Mouse (Mus musculus): ENCODE measurements around the gene Pcyox1. TPM values are rescaled to one million over a fixed set of nuclear protein-coding genes. Genes with fewer than 3 reads are reported as not detected.
A peak's percentile ranks its signal among the peaks of the same experiment; 100 is the strongest.
"Not testable (repeated sequence)": the region's sequence is repeated elsewhere in the genome, so short reads cannot be mapped to it uniquely, and the experiment has no call there.

Gene Pcyox1
- total RNA-seq, 1 experiment from 2014 or later = 254 TPM

DNA sequence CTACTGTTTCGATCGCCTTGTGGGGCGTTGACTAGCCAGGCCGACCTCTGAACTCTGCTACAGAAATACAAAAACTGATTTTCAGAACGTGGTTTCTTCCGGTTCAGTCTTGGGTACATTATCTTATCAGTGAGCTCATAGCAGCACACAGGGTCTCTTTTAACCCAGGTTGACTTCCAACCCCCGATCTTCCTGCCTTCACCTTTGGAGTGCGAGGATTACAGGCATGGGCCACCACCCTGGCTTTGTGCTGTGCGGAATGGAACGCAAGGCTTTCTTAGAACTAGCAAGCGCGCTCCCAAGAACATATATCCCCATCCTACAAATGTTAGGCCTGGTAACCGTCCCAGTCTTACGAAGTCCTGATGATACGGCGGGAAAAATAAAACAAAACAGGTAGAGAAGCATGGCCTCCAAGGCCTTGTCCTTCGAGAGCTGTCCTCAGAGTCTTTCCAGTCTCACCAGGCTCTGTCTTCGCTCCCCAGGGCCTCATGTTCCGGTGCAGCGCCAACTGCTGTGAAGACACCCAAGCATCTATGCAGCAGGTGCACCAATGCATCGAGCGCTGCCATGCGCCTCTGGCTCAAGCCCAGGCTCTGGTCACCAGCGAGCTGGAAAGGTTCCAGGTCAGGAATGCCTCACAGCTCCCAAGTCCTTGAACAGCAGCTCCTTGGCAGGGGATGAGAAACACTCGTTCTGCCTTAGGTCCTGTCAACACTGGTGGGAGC is 30.7 kb downstream of the Pcyox1 start:
- peak; percentile 75 for DNase-seq

DNA sequence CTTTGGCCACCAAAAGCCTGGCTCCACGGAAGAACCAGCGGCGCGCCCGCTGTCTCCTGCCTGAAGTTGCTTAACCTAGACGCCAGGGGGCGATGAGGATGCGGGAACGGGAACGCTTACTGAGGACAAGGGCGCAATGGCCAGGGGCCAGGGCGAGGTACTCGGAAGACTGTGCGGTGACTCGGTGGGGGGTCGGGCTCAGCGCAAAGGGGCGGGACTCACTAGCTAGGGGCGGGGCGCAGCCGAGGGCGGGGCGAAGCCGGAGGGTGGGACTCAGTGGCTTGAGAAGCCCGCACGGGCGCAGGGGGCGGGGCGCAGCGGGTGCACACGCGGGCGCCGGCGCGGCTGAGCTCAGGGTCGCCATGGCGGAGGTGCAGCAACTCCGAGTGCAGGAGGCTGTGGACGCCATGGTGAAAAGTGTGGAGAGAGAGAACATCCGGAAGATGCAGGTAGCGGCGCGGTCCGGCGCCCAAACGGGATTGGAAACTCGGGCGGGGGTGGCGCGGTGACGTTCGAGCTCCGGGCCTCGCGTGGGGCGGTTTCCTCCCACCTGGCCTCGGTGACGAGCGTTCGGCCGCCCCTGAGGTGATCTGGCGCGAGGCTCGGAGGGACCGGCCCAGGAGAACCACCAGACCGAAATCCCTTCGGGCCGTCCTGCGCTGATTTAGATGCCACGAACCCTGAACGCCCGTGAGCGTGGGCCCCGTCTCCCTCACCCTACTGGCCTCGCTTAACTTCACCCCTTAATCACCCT is 31.4 kb downstream of the Pcyox1 start, which contains the start of gene Fam136a:
Gene Fam136a (plus strand): TSS at position 276 of the 754 bp plus-strand sequence.
- peak; percentile 98 for DNase-seq

DNA sequence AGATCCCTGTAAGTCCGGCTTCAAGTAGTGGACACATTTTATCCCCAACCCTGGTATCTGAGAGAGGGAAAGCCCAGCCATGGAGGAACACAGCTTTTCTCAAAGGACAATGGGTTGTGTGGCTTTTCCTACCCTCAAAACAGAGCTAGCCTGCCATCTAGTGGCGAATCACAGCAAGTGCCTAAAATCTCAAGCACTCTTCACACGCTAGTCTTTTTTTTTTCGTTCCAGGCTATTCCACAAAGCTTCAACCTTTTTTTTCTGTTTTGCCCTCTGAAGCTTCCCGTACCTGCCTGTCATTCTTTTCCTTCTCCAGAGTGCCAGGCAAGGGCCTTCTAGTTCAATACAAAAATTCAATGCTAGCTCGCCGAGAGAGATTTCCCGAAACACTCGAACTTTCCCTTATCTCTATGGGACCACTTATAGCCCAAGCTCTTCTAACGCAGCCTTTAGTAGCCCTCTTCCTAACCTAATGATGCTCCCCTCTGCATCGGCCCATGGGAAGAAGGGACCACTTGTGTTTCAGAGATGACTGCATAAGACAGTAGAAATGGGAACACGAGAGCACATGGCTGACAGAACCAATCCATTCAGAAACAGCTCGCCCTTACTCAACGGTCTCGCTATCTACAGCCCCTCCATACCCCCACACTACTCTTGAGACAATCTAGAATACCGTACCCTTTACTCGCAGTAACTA is 32.4 kb downstream of the Pcyox1 start:
- DNase-seq = peak; percentile 73

DNA sequence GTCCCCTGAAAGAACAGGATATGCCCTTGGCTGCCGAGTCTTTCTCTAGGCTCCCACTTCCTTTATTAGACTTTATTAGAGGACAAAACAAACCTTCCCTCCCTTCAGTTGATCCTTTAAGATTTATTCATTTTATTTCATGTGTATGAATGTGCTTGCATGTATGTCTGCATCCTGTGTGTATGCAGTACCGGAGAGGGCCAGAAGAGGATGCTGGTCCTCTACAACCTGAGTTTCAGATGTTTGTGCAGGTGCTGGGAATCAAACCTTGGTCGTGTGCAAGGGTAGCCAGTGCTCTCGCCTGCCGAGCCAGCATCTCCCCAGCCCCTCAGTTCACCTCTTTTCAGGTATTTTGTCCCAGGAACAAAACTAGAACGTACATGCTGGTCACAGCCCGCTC is 35.6 kb downstream of the Pcyox1 start:
- no peak for DNase-seq

DNA sequence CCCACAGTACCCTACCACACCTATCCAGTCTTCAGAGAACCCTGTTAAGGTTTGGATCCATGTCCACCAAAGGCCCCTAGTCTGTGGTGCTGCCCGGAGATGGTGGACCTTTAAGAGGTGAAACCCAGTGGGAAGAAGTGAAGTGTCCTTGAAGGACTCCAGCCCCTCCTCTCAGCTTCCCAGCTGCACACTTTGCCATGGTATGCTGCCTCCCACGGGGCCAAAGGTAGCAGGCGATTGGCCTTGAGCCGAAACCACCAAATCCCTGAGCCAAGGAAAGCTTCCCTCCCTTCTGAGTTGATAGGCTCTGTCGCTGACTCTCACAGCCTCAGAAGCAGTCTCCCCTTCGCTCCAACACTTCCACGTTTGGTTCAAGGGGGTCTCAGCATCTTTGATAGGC is 36.3 kb downstream of the Pcyox1 start:
- no peak for DNase-seq

DNA sequence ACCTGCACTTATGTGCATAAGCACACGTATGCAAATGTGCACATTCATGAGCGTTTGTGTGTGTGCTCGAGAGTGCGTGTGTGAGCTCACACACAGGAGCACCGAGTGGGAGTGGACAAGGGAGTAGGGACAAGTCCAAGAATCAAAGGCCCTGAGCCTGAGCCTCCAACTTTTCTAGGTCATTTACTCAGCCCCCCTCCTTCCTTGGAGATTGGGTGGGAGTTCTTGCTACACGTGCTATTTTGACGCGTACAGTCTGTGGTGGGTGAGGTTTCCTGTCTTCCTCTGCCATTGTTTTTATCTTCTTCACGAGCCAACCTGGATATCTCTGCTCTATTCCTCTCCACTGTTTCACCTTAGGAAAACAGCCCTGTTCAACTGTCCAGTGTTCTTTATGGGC is 40.0 kb downstream of the Pcyox1 start:
- DNase-seq = no peak

DNA sequence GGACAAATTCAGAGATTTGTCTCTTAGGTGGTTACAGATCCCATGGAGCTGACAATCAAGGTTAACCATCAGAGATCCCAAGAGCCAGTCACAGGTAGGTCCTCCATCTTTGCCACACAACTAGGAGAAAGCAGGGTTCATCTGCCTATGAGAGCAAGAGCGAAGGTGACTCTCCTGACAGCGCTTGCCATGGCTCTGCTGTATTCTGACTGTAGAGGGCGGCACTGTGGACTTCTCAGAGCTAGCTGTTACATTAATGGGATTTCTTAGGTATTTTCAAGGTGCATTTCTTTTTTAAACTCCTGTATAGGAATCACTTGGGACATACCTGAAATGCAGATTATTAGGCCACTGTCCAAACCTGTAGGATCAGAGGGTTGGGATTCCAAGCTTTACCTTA is 42.0 kb downstream of the Pcyox1 start:
- no peak for DNase-seq

DNA sequence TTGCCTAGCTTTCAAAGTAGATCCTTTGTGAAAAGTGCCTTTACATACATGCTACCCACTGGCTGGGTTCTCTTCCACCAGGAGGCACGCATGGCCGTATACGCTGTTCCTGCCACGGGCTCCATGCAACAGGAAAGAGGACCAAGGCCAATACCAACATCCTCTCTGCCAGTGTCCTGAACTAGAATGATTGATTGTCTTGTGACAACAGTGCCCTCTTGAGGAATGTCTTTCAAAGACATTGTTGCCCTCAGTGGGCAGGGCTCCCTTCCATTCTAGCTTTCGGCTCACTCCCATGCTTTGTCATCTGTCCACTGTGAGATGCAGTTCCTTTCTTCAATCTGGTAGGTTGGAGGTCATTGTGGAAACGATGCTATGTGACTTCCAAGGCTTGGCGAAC is 47.7 kb downstream of the Pcyox1 start:
- DNase-seq = no peak

DNA sequence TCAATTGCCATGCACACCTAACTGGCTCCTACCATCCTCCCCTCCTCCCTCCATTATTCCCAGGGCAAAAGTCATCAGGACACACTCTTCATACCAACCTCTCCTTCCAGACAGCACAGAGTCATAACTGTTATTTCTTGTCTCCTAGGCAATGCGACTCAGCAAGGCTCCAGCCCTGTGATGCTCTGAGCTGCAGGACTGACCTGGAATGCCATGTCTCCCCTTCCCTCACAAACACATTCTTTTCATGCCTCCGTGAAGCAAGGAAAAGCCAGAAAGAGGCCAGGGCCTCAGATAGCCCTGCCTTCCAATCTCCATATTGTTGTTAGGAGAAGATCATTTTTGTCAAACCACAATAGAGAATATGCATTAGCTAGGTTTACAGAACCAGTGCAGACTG is 50.9 kb downstream of the Pcyox1 start:
- DNase-seq = no peak

DNA sequence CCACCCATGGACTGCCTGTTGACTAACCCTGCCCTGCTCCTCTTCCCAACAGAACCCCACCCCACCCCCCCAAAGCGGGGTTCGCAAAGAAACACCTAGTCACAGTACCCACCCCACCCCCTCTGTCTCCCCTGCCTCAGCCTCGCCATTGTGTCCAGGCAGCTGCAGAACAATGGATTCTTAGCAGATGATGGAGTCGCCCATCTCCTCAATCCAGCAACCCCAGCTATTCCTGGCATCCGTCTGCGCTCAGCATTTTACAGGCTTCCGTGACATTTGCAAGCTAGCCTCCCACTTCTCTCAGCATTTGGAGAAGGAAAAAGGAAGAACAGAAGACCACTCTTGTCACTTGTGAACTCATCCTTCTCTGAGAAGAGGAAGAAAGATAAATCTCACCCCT is 53.3 kb downstream of the Pcyox1 start:
- no peak for DNase-seq

DNA sequence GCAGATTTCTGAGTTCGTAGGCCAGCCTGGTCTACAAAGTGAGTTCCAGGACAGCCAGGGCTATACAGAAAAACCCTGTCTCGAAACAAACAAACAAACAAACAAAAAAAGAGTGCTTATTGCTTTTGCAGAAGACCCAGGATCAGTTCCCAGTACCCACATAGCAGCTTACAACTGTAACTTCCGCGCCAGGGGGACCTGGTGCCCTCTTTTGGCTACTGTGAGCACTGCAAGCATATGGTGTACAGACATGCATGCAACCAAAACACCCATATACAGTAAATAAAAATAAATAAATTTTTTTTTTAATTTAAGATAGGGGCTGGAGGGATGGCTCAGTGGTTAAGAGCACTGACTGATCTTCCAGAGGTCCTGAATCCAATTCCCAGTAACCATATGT is 60.6 kb downstream of the Pcyox1 start:
- not testable (repeated sequence) for DNase-seq

Other genes starting within 250 kb of the Pcyox1 start
- gene Tgfa, start 201.9 kb downstream of the Pcyox1 start, total RNA-seq (2021) = 16.8 and 22.4 TPM in 2 replicates
- 114 and 132 TPM in 2 replicates for gene Fam136a, start 31.5 kb downstream of the Pcyox1 start, total RNA-seq (2021)
- 378 and 463 TPM in 2 replicates for gene Snrpg, start 25.9 kb downstream of the Pcyox1 start, total RNA-seq (2021)
- 82.0 and 85.8 TPM in 2 replicates for gene Tia1, start 7.1 kb upstream of the Pcyox1 start, total RNA-seq (2021)
- not detected in 2 replicates for gene Gm44790, start 29.5 kb upstream of the Pcyox1 start, total RNA-seq (2021)
- 26.0 and 31.3 TPM in 2 replicates for gene C87436, start 41.2 kb upstream of the Pcyox1 start, total RNA-seq (2021)
- 296 and 313 TPM in 2 replicates for gene Pcbp1, start 129.2 kb upstream of the Pcyox1 start, total RNA-seq (2021)
- gene Asprv1, start 231.0 kb upstream of the Pcyox1 start, total RNA-seq (2021) = not detected in 2 replicates